Comparison of ENCODE assay signal across 21 mouse cellular contexts in the genomic region with DNA sequence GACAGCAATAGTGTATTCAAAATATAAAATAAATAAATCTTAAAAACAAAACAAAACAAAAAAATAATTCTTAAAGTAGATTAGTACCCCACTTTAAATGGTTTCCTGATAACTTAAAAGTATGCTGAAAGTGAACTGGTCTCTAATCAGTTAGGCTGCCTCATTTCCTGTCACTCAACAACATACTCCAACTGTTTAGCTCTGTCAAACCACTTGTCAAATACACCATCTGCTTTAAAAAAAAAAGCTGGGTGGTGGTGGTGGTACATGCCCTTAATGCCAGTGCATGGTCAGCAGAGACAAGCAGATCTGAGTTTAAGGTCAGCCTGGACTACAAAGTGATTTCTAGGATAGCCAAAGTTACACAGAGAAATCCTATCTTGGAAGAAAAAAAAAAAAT.
"Had no signal": no experiment of that assay in that cellular context is flagged by ENCODE, and none has a peak within 500 bp of the region (broad histone marks: within the 10 kb centered on the region; RNA-seq: fewer than 3 reads in every experiment).

No protein-coding gene starts in this region.

- H3K9me3 ChIP-seq: lung, embryonic 15.5 days; midbrain, embryonic 13.5 days; neural tube, embryonic 13.5 days; neural tube, embryonic 15.5 days had no signal

- DNase-seq: liver, postnatal 0 days; lung, adult 2 months; lung, postnatal 14 days; lung, postnatal 36 days; retina, postnatal 1 day; right cerebral cortex, adult 18-20 months; right cerebral cortex, postnatal 25 days; right cerebral cortex, postnatal 4 days; spleen, adult 18-20 months; thymus, adult 18-20 months; thymus, postnatal 14 days; thymus, postnatal 36 days had no signal

- H3K9ac ChIP-seq: liver, postnatal 0 days; lung, embryonic 15.5 days; midbrain, embryonic 13.5 days; neural tube, embryonic 13.5 days; neural tube, embryonic 15.5 days had no signal

- H3K4me2 ChIP-seq: lung, embryonic 15.5 days; midbrain, embryonic 11.5 days; midbrain, embryonic 13.5 days; neural tube, embryonic 13.5 days; neural tube, embryonic 15.5 days had no signal

- H3K27me3 ChIP-seq: lung, embryonic 15.5 days; midbrain, embryonic 13.5 days; neural tube, embryonic 13.5 days; neural tube, embryonic 15.5 days had no signal

- ATAC-seq: liver, postnatal 0 days; lung, postnatal 0 days; midbrain, embryonic 13.5 days; midbrain, embryonic 16.5 days had no signal

- H3K4me3 ChIP-seq: lung, embryonic 15.5 days; midbrain, embryonic 13.5 days; myocyte; neural tube, embryonic 13.5 days; neural tube, embryonic 15.5 days had no signal

- H3K4me1 ChIP-seq: lung, embryonic 15.5 days had no signal

- H3K27ac ChIP-seq: lung, embryonic 15.5 days; macrophage; midbrain, embryonic 13.5 days; neural tube, embryonic 13.5 days; neural tube, embryonic 15.5 days had no signal
